Mouse (Mus musculus): ENCODE data around the gene Pilrb2. TPM values are rescaled to one million over a fixed set of nuclear protein-coding genes. Genes with fewer than 3 reads are reported as not detected.

Pilrb2 gene
- 0.57 and 1.4 TPM in 2 replicates for polyA plus RNA-seq (2012; ENCODE audit: low replicate concordance)

GRCm38 (mm10) chr5:137871644-137872380, at the start of gene Pilrb2:
Gene Pilrb2, minus strand, starts transcription at chr5:137871815.

GRCm38 (mm10) chr5:137857960-137858710, 13.5 kb downstream of the Pilrb2 start, which contains the start of gene Pilrb1:
Gene Pilrb1, minus strand, starts transcription at chr5:137858106.

GRCm38 (mm10) chr5:137835966-137836520, 35.6 kb downstream of the Pilrb2 start, which contains the start of gene Pilra:
Gene Pilra, minus strand, starts transcription at chr5:137836281.

Other genes starting within 250 kb of the Pilrb2 start
- gene Fbxo24, start 242.8 kb downstream of the Pilrb2 start, polyA plus RNA-seq (2012; ENCODE audit: low replicate concordance): 0.19 TPM in 1 of 2 replicates, not detected in the other
- 212 and 267 TPM in 2 replicates for gene Lrch4, start 242.7 kb downstream of the Pilrb2 start, polyA plus RNA-seq (2012; ENCODE audit: low replicate concordance)
- gene Gm20605, start 242.6 kb downstream of the Pilrb2 start, polyA plus RNA-seq (2012; ENCODE audit: low replicate concordance): 10.1 and 35.3 TPM in 2 replicates
- 51.9 and 75.4 TPM in 2 replicates for gene Sap25, start 230.5 kb downstream of the Pilrb2 start, polyA plus RNA-seq (2012; ENCODE audit: low replicate concordance)
- not detected in 2 replicates for gene Irs3, start 226.1 kb downstream of the Pilrb2 start, polyA plus RNA-seq (2012; ENCODE audit: low replicate concordance)
- 114 and 402 TPM in 2 replicates for gene Agfg2, start 187.1 kb downstream of the Pilrb2 start, polyA plus RNA-seq (2012; ENCODE audit: low replicate concordance)
- 2.6 and 5.1 TPM in 2 replicates for gene Nyap1, start 130.2 kb downstream of the Pilrb2 start, polyA plus RNA-seq (2012; ENCODE audit: low replicate concordance)
- gene Tsc22d4, start 126.1 kb downstream of the Pilrb2 start, polyA plus RNA-seq (2012; ENCODE audit: low replicate concordance): 492 and 602 TPM in 2 replicates
- gene Ppp1r35, start 93.0 kb downstream of the Pilrb2 start, polyA plus RNA-seq (2012; ENCODE audit: low replicate concordance): 75.1 and 125 TPM in 2 replicates
- 163 and 385 TPM in 2 replicates for gene Mepce, start 84.2 kb downstream of the Pilrb2 start, polyA plus RNA-seq (2012; ENCODE audit: low replicate concordance)
- gene Zcwpw1, start 84.0 kb downstream of the Pilrb2 start, polyA plus RNA-seq (2012; ENCODE audit: low replicate concordance): 0.39 and 0.80 TPM in 2 replicates
- gene Pilra, start 35.5 kb downstream of the Pilrb2 start, polyA plus RNA-seq (2012; ENCODE audit: low replicate concordance): 1.4 and 2.4 TPM in 2 replicates
- gene Pilrb1, start 13.7 kb downstream of the Pilrb2 start, polyA plus RNA-seq (2012; ENCODE audit: low replicate concordance): 0.53 and 1.3 TPM in 2 replicates
- not detected in 2 replicates for gene Cyp3a13, start 49.8 kb upstream of the Pilrb2 start, polyA plus RNA-seq (2012; ENCODE audit: low replicate concordance)
- not detected in 2 replicates for gene Gjc3, start 91.3 kb upstream of the Pilrb2 start, polyA plus RNA-seq (2012; ENCODE audit: low replicate concordance)
- gene Azgp1, start 109.7 kb upstream of the Pilrb2 start, polyA plus RNA-seq (2012; ENCODE audit: low replicate concordance): not detected in 2 replicates
- gene Smok3a, start 149.4 kb upstream of the Pilrb2 start, polyA plus RNA-seq (2012; ENCODE audit: low replicate concordance): not detected in 2 replicates
- gene Smok3b, start 149.6 kb upstream of the Pilrb2 start, polyA plus RNA-seq (2012; ENCODE audit: low replicate concordance): 0.16 TPM in 1 of 2 replicates, not detected in the other
- not detected in 2 replicates for gene Smok3c, start 181.4 kb upstream of the Pilrb2 start, polyA plus RNA-seq (2012; ENCODE audit: low replicate concordance)
- 0.27 and 1.0 TPM in 2 replicates for gene Zkscan1, start 213.3 kb upstream of the Pilrb2 start, polyA plus RNA-seq (2012; ENCODE audit: low replicate concordance)
- 0.10 and 2.4 TPM in 2 replicates for gene Zscan21, start 245.1 kb upstream of the Pilrb2 start, polyA plus RNA-seq (2012; ENCODE audit: low replicate concordance)